Mouse (Mus musculus) testis, adult 10 weeks (tissue): ENCODE measurements around the gene Gm16513. TPM values are rescaled to one million over a fixed set of nuclear protein-coding genes. Genes with fewer than 3 reads are reported as not detected.

Experiments
- polyA plus RNA-seq: library from polyadenylated mRNA; stranded (reverse); fragments of 350-450 nt; fragmentation: Illumina TruSeq; extraction: RNeasy Lipid Tissue Mini Kit (QIAGEN cat#74804); gene quantifications from one replicate; pipeline ENCODE4 v1.2.3, GENCODE M21; 2014; ENCODE audit warnings: low read depth, low replicate concordance

Gm16513 gene
- 0.25 TPM for polyA plus RNA-seq

DNA sequence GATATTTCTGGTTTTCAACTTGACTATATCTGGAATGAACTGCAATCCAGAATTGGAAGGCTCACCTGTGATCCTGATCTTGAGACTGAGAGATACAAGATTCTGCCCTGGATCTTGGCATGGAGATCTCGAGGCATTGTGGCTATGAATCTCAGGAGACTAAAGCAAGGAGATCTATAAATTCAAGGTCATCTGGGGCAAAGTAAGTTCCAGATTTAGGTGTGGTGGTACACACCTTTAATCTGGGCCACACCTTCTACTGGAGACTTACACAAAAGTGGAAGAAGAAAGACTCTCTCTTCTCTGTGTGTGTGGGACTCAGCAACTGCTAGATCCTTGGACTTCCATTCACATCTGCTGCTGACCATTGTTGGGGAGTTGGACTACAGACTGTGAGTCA, at the start of gene Gm16513:
TSS of gene Gm16513 (plus strand) at position 301 of the 400 bp plus-strand sequence.

Other genes with a start within 250 kb of the Gm16513 start
- gene Gm6367, start 194.0 kb upstream of the Gm16513 start, polyA plus RNA-seq, result not detected
- not detected for gene Gm7942, start 75.7 kb upstream of the Gm16513 start, polyA plus RNA-seq
- not detected for gene Gm10424, start 90.1 kb downstream of the Gm16513 start, polyA plus RNA-seq
- not detected for gene Gm3259, start 123.3 kb downstream of the Gm16513 start, polyA plus RNA-seq